10 mouse cellular contexts compared by ENCODE assay signal in genomic region chr19:56939826-56940225, GRCm38 (mm10).
DNase-seq lines count a peak whose midpoint lies in the region; ATAC-seq lines count a peak whose summit lies in the region.
"Had no signal": no experiment of that assay in that cellular context is flagged by ENCODE, and none has a peak within 500 bp of the region (broad histone marks: within the 10 kb centered on the region; RNA-seq: fewer than 3 reads in every experiment).

No protein-coding gene starts in this region.

- no peak overlapping the region for H3K9ac ChIP-seq in neural tube, embryonic 15.5 days (replicated peaks)
- no peak overlapping the region for H3K9ac ChIP-seq in intestine, embryonic 16.5 days (ENCODE audit: low read depth, low read length)
- H3K9ac ChIP-seq: neural tube, embryonic 13.5 days had no signal

- no peaks in the 10 kb centered on the region for H3K27me3 ChIP-seq in neural tube, embryonic 15.5 days (replicated peaks)
- H3K27me3 ChIP-seq in intestine, embryonic 16.5 days (replicated peaks; ENCODE audit: control insufficient read depth, insufficient read depth, low read length), result no peaks in the 10 kb centered on the region
- H3K27me3 ChIP-seq: neural tube, embryonic 13.5 days had no signal

- 82% methylated on average over 9 of the region's 9 CpGs for WGBS in neural tube, embryonic 15.5 days
- 81% methylated on average over 9 of the region's 9 CpGs for WGBS in intestine, embryonic 16.5 days

- H3K27ac ChIP-seq in neural tube, embryonic 15.5 days (replicated peaks), result no peak overlapping the region
- no peak overlapping the region for H3K27ac ChIP-seq in intestine, embryonic 16.5 days (ENCODE audit: low read length)
- H3K27ac ChIP-seq: neural tube, embryonic 13.5 days had no signal

- H3K9me3 ChIP-seq in neural tube, embryonic 15.5 days (replicated peaks), result no peaks in the 10 kb centered on the region
- H3K9me3 ChIP-seq in intestine, embryonic 16.5 days (ENCODE audit: control insufficient read depth, low read length), result peaks cover 3% of the 10 kb centered on the region; the same call in 1 of the 2 replicates
- H3K9me3 ChIP-seq: neural tube, embryonic 13.5 days had no signal

- no peak overlapping the region for H3K4me3 ChIP-seq in neural tube, embryonic 15.5 days (replicated peaks)
- H3K4me3 ChIP-seq in intestine, embryonic 16.5 days (ENCODE audit: low read length), result no peak overlapping the region
- H3K4me3 ChIP-seq: neural tube, embryonic 13.5 days had no signal

- no peak for ATAC-seq in neural tube, embryonic 15.5 days (ENCODE audit: low FRiP score)
- ATAC-seq in intestine, embryonic 16.5 days, result no peak

- H3K4me1 ChIP-seq in neural tube, embryonic 15.5 days, result no peaks in the 10 kb centered on the region
- no peaks in the 10 kb centered on the region; the same call in 1 of the 2 replicates for H3K4me1 ChIP-seq in intestine, embryonic 16.5 days (ENCODE audit: control insufficient read depth, insufficient read depth, low read length)
- H3K4me1 ChIP-seq: neural tube, embryonic 13.5 days had no signal

- intact Hi-C loops in left cerebral cortex, postnatal 14 days (cut with DNase I), result no loop called here
- intact Hi-C loops in gastrocnemius, postnatal 14 days (cut with DNase I; ENCODE audit: low total_unique reads), result no loop called here

- no peak overlapping the region for H3K4me2 ChIP-seq in neural tube, embryonic 15.5 days
- no peak overlapping the region for H3K4me2 ChIP-seq in intestine, embryonic 16.5 days (ENCODE audit: low read depth, low read length)
- H3K4me2 ChIP-seq: neural tube, embryonic 13.5 days had no signal

- peak; percentile 14 to 19 for DNase-seq in left cerebral cortex, adult 18-20 months (ENCODE audit: low spot score in 2 of 2)
- DNase-seq in left cerebral cortex, postnatal 14 days (ENCODE audit: low spot score in 2 of 2), result no peak
- peak; percentile 32 to 52 for DNase-seq in adrenal gland, adult 18-20 months (ENCODE audit: low spot score in 2 of 2)
- peak; percentile 86 for DNase-seq in gastrocnemius, postnatal 14 days
- peak; percentile 80 to 86 for DNase-seq in kidney, postnatal 25 days
- no peak for DNase-seq in right cerebral cortex, adult 18-20 months
- DNase-seq: liver had no signal

- no peaks in the 10 kb centered on the region for H3K36me3 ChIP-seq in neural tube, embryonic 15.5 days
- 0 out of 2 replicates have a peak, but pooled peaks cover 5% of the 10 kb centered on the region for H3K36me3 ChIP-seq in intestine, embryonic 16.5 days (ENCODE audit: control insufficient read depth, insufficient read depth, low read length)

Comparison
In these comparisons a context has a peak if more than half of its experiments do, and no peak if none do; other contexts are left out.
1. DNase-seq: peak in left cerebral cortex, adult 18-20 months (2 of 2), adrenal gland, adult 18-20 months (2 of 2), gastrocnemius, postnatal 14 days (single experiment) and kidney, postnatal 25 days (2 of 2); none in left cerebral cortex, postnatal 14 days (0 of 2) and right cerebral cortex, adult 18-20 months (single experiment).